Mouse (Mus musculus) inflammation-experienced regulatory T-cells, adult 6 months (primary cell): Measurements from ENCODE around the gene Ttc23l. TPM values are rescaled to one million over a fixed set of nuclear protein-coding genes. Genes with fewer than 3 reads are reported as not detected.
"Not testable (repeated sequence)": the region's sequence is repeated elsewhere in the genome, so short reads cannot be mapped to it uniquely, and the experiment has no call there.

Experiments
- ATAC-seq: one replicate; pipeline ENCODE4 v1.8.0; 2017
- polyA plus RNA-seq, 3 experiments: library from polyadenylated mRNA; unstranded; fragments of 100-300 nt; shearing (Covaris generic); gene quantifications; one replicate each; pipeline ENCODE4 v1.2.1; 2017

The Ttc23l gene
- polyA plus RNA-seq, result not detected

- ATAC-seq, result no peak
Measured at GRCm38 (mm10) chr15:10558465-10558864, at the start of gene Ttc23l. TSS of gene Ttc23l (minus strand) at chr15:10558668.

DNA sequence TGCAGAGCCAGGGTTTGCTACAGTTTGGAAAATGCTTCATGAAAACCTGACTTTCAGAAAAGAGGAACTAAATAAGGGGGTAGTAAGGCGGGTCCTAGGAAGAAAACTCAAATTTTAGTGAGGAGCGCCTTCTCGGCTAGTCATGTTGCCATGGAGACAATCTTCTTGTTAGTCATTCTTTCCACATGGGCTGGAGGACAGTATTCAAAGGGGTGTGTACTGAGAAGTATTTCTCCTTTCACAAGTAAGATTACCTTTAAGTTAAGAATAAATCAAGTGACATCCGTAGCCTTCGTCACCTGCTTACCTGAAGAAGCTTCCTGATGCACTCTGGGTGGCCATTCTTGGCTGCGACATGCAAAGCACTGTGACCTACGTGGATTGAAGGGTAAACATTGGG, 40.9 kb upstream of the Ttc23l start:
- peak; percentile 65 for ATAC-seq

- no peak for ATAC-seq
Measured at GRCm38 (mm10) chr15:10598259-10599225, 40.1 kb upstream of the Ttc23l start.

DNA sequence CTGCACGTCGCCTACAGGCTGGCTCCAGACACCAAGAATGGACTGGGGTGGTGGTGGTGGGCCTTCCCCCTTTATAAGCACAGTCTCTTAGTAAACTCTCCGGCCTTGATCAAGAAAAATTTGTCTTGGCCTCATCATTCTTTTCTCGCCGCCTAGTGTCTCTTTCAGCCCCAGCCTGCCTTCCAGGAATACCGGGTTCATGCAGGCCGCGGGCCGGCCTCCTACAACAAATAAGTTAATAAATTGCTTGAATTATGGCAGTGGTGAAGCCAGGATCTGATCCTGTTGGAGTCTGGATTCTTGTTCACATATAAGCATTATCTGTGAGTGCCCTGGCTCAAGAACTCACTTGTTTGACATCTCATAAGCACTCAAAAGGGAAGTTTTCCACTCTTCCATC, 38.4 kb upstream of the Ttc23l start:
- no peak for ATAC-seq

- no peak for ATAC-seq
Measured at GRCm38 (mm10) chr15:10595408-10595807, 36.9 kb upstream of the Ttc23l start.

DNA sequence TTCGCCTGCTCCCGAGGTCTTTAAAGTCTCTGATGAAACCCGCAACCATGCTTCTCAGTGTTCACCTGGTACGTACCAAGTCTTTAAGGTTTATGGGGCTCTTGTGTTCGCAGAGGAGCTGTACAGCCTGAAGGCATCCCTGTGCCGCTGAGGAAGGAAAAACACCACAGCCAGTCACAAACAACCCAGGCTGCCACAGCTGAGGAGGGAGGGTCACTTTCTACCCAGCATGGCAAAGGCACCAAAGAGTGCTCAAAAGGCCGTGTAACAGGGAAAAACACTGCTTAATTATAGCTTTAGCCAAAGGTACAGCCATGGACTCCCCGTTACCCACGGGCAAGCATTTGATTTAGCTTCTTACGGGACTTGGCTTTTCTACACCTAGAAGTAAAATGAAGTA, 36.4 kb upstream of the Ttc23l start:
- no peak for ATAC-seq

- no peak for ATAC-seq
Measured at GRCm38 (mm10) chr15:10593094-10593493, 34.6 kb upstream of the Ttc23l start.

GRCm38 (mm10) chr15:10586565-10586964, 28.1 kb upstream of the Ttc23l start:
- no peak for ATAC-seq

GRCm38 (mm10) chr15:10584359-10585187, 26.1 kb upstream of the Ttc23l start:
- ATAC-seq, result no peak

- ATAC-seq, result peak; percentile 50
Measured at GRCm38 (mm10) chr15:10583408-10583807, 24.9 kb upstream of the Ttc23l start.

DNA sequence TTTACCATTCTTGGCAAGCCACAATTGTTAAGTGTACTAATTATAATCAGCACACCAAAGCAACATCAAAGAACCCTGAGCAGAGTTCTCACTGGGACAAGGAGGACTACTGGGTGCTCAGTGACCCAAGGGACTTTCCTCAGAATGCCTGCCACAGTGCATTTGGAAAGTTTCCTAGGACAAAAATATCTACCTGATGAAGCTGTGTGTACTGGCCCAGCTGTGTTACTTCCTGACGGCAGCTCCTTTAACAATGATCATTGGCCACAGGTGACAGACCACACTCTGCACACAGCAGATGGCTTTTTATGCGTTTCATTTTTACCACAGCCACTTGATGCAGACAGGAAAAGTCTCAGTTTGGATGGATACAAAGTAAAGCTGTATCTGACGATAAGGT, 20.7 kb upstream of the Ttc23l start:
- no peak for ATAC-seq

- no peak for ATAC-seq
Measured at GRCm38 (mm10) chr15:10566486-10566885, 8.0 kb upstream of the Ttc23l start.

- ATAC-seq, result no peak
Measured at GRCm38 (mm10) chr15:10564201-10564600, 5.7 kb upstream of the Ttc23l start.

GRCm38 (mm10) chr15:10562281-10562680, 3.8 kb upstream of the Ttc23l start:
- ATAC-seq, result no peak

- ATAC-seq, result no peak
Measured at GRCm38 (mm10) chr15:10560005-10560404, 1.5 kb upstream of the Ttc23l start.

- no peak for ATAC-seq
Measured at GRCm38 (mm10) chr15:10554336-10554735, 4.1 kb downstream of the Ttc23l start.

DNA sequence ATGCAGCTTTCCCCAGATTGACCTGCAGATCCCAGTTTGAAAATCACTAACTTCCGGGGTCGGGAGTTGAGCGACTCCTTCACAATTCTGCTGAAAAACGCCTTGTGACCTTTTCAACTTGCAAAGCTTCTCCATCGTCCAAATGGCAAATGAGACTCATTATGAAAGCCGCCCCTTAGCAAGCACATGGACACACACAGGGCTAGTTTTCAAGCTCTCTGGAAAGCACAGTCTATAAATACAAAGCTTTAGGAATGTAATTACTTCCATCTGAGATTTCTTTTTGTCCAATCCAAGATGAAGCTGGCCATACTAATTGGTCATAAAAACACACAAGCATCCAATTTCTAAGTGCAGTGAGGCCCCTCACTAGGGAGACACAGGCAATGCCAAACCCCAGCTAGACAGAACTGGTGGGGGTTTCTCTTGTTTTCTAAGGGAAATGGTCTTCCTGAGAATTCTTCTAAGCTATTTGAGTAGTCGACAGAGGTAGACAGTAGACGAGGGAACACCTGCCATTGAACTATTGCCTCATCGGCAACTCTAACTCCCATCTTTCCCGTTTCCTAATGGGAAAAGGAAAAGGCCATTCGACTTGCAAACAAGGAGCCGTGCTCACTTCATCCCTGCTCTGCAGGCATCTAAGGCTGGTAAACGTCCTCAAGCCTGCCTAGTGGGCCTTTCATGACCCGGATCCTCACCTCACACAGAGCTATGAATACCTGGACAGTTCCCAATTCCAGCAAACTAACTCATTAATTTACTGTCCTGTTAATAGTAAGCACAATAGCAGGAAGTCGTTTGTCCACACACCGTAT, 18.0 kb downstream of the Ttc23l start:
- ATAC-seq, result no peak

DNA sequence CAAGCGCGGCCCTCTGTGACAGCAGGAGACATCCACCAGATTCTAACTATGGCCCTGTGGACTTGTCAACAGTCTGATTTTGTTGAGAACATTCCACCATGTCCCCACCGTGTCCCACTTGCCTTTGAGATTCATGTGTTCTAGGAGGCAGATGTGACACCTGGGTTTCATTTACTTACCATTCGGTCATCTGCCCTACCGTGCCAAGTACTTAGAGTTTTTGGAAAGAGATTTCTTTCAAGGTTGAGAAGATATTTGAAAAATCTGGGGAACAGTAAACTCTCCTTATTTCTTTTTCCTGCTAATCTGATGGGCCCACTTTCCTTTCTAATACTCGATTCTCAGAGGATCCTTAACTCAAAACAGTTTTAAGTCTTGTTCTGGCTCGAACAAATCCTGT, 22.5 kb downstream of the Ttc23l start:
- ATAC-seq, result no peak

DNA sequence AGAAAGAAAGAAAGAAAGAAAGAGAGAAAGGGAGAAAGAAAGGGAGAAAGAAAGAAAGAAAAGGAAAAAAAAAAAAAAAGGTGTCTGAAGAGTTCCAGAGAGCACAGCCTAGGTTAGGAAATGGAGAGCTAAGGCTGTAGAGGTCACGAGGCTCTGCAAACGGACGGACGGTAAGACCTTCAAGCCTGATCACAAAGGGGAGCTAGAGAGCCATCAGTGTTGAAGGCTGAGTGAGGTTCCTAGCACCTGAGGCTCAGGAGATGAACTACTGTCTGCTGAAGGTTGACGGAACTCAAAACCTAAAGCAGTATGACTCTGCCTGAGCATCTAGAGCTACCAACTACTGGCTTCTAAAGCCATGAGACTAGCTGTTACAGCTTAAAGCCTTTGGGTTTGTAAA, 23.9 kb downstream of the Ttc23l start:
- ATAC-seq, result no peak

DNA sequence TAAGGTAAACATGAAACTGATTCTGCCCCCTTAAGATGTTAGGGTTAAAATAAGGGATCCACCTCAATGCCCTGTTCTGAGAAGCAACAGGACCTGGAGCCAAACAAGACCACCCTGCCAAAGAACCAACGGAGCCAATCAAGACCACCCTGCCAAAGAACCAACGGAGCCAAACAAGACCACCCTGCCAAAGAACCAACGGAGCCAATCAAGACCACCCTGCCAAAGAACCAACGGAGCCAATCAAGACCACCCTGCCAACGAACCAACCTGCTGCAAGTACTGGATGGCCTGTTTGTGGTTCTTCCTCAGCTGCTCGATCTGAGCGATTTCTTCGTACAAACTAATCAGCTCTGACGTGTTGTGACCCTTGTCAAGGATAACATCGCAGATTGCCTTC, 25.1 kb downstream of the Ttc23l start:
- not testable (repeated sequence) for ATAC-seq

DNA sequence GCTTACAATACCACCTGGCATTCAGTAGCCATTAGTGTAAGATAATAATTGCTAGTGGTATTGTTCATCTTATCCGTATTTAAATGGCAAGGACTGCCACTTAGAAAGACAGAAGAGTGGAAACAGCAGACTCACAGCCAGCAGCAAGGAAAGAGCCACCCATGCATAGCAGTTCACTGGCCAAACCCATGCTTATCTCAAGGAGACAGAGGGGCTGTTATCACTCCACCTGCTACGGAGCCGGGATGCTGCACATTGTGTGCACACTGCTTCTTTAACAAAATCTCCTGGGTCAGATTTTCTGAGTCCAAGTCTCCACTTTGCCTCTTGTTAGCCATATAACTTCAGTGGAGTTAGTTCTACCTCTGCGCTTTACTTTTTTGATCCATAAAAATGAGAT, 27.1 kb downstream of the Ttc23l start:
- ATAC-seq, result no peak

GRCm38 (mm10) chr15:10525896-10526295, 32.6 kb downstream of the Ttc23l start:
- no peak for ATAC-seq

DNA sequence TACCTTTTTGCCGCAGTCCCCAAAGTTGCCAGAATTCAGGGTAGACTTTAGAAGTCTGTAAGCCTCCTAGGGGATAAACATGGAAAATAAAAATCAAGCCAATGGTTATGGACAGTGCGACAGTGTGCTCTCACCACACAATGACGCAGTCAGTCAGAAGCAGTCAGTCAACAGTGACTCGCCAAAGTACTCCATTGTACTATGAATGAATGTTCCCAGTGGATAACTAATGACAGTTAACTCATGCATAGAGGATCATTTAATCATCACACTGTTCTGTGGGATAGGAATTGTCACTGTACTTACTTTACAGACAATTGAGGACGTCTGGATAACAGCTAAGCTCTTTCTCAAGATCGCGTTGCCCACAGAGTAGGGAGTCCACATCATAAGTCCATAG, 43.3 kb downstream of the Ttc23l start:
- ATAC-seq, result no peak
